Mouse (Mus musculus) bone marrow, adult 2 months (tissue): ENCODE data around the gene Fam177a.
"Not testable (repeated sequence)": the region's sequence is repeated elsewhere in the genome, so short reads cannot be mapped to it uniquely, and the experiment has no call there.

Experiments used
- CTCF ChIP-seq: fragments of 200-500 bp; IDR thresholded peaks from 2 replicates; pipeline ENCODE4 v1.5.1; 2011; ENCODE audit warnings: low read length, control low read depth; ENCODE audit not compliant: control insufficient read depth, insufficient read depth
- POLR2A ChIP-seq: fragments of 200-500 bp; IDR thresholded peaks from 2 replicates; pipeline ENCODE4 v1.6.1; 2011; ENCODE audit warnings: low read depth, mild to moderate bottlenecking, control low read depth, low read length, borderline replicate concordance; ENCODE audit not compliant: control insufficient read depth

- TF ChIP-seq CTCF, POLR2A: not testable (repeated sequence)
These were observed 13.6 kb downstream of the Fam177a start for GRCm38 (mm10) chr12:55137859-55138258.
